Mouse (Mus musculus): ENCODE measurements around the gene Ift52. TPM values are rescaled to one million over a fixed set of nuclear protein-coding genes. Genes with fewer than 3 reads are reported as not detected.

The Ift52 gene
- polyA plus RNA-seq, 1 experiment from 2014 or later: 32.3 TPM

DNA sequence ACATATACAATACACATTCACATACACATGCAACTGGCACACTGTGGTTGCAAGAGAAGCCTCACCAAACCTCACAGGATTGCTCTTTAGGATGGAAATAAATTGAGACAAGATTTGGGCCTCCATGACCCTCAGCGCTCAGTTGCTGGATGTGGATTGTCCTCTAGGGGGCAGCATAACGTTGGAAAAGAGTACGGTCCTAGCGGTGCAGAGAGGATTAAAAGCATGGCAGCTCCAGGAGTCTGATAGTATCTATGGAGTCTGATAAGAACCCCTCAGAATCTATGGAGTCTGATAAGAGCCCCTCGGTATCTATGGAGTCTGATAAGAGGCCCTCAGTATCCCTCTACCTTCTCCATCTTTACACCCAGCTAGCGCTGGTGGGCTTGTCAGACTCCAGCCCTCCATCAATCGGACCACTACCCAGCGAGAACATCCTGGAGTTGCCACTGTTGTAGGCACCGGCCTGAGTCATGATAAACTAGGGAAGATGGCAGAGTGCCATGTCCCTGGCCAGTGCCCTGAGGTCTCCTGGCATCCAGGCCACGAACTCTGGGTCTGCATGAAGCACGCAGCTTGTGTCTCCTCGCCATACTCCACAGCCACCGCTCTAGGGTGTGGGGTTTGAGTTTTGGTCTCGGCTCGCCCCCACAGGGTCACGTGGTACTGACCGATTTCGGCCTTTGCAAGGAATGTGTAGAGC lies 18.5 kb upstream of the Ift52 start:
- TF ChIP-seq EP300 (optimal IDR thresholded peaks at IDR 0.05): no peak
- peak; percentile 88 for TF ChIP-seq CTCF (IDR thresholded peaks at IDR 0.05; ENCODE audit: low read depth)
- Histone ChIP-seq H3K27ac (replicated peaks) (no peak overlapping the region), H3K27me3 (ENCODE audit: control insufficient read depth, insufficient read depth, low read length) (no peaks in the 10 kb centered on the region), H3K9ac (ENCODE audit: low read length) (no peak overlapping the region), H3K4me2 (replicated peaks; ENCODE audit: low read depth) (peak overlapping the region; percentile 35), H3K4me1 (replicated peaks; ENCODE audit: control insufficient read depth, insufficient read depth) (no peaks in the 10 kb centered on the region), H3K9me3 (ENCODE audit: control insufficient read depth, low read length) (no peaks in the 10 kb centered on the region), H3K36me3 (ENCODE audit: control insufficient read depth, insufficient read depth, low read length) (no peaks in the 10 kb centered on the region), H3K4me3 (ENCODE audit: low read depth, low read length) (no peak overlapping the region)
- DNase-seq (ENCODE audit: low spot score) (peak; percentile 57), ATAC-seq (ENCODE audit: low FRiP score, low TSS enrichment) (0 out of 2 replicates have a peak, but pooled peaks have one; percentile 33)
- 22% methylated on average over 18 of the region's 18 CpGs for WGBS

DNA sequence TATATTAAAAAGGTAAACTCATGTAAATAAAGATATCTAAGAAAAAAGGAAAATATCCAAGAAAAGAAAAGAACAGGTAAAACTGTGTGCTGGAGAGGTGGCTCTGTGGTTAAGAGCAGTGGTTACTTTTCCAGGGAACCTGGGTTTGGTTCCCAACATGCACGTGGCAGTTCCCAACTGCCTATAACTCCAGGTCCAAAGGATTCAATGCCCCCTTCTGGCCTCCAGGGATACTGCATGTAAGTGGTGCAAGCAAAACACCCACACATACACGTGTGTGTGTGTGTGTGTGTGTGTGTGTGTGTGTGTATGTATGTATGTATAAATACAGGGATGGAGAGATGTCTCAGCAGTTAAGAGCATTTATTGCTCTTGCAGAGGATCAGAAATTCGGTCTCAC lies 17.4 kb upstream of the Ift52 start:
- no peak overlapping the region for H3K4me2 ChIP-seq (replicated peaks; ENCODE audit: low read depth)
- ATAC-seq (ENCODE audit: low FRiP score, low TSS enrichment): no peak
- H3K9me3 ChIP-seq (ENCODE audit: control insufficient read depth, low read length): no peaks in the 10 kb centered on the region
- no peak overlapping the region for H3K27ac ChIP-seq (replicated peaks)
- TF ChIP-seq CTCF (IDR thresholded peaks at IDR 0.05; ENCODE audit: low read depth) (peak; percentile 79), EP300 (optimal IDR thresholded peaks at IDR 0.05) (no peak)
- no peak overlapping the region for H3K9ac ChIP-seq (ENCODE audit: low read length)
- H3K4me1 ChIP-seq (replicated peaks; ENCODE audit: control insufficient read depth, insufficient read depth): no peaks in the 10 kb centered on the region
- WGBS: 25% methylated on average over 3 of the region's 3 CpGs
- H3K4me3 ChIP-seq (ENCODE audit: low read depth, low read length): no peak overlapping the region
- peak; percentile 52 for DNase-seq (ENCODE audit: low spot score)
- no peaks in the 10 kb centered on the region for H3K27me3 ChIP-seq (ENCODE audit: control insufficient read depth, insufficient read depth, low read length)
- H3K36me3 ChIP-seq (ENCODE audit: control insufficient read depth, insufficient read depth, low read length): no peaks in the 10 kb centered on the region

DNA sequence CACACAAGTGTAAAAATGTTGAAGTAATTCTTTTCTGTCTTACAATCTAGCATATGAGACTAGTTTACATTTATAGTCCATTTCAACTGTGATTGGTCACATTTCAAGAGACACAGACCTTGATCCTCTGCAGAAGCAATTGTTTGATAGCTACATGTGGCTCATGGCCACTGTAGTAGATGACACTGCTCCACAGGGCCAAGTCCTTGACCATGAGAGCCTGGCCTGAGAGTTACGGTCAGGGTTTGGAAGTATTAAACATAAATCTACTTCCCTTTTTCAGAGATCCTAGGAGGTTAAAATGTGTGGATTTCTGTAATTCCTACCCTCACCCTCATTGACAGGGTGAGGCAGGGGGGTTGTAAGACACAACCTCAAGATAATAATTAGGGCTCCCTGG lies 16.1 kb upstream of the Ift52 start:
- ATAC-seq (ENCODE audit: low FRiP score, low TSS enrichment) (no peak), DNase-seq (ENCODE audit: low spot score) (no peak)
- no peaks in the 10 kb centered on the region for H3K27me3 ChIP-seq (ENCODE audit: control insufficient read depth, insufficient read depth, low read length)
- H3K27ac ChIP-seq (replicated peaks): no peak overlapping the region
- H3K36me3 ChIP-seq (ENCODE audit: control insufficient read depth, insufficient read depth, low read length): no peaks in the 10 kb centered on the region
- H3K9me3 ChIP-seq (ENCODE audit: control insufficient read depth, low read length): no peaks in the 10 kb centered on the region
- TF ChIP-seq CTCF (IDR thresholded peaks at IDR 0.05; ENCODE audit: low read depth) (no peak), EP300 (optimal IDR thresholded peaks at IDR 0.05) (no peak)
- no peak overlapping the region for H3K9ac ChIP-seq (ENCODE audit: low read length)
- no peak overlapping the region for H3K4me3 ChIP-seq (ENCODE audit: low read depth, low read length)
- 82% methylated on average over 1 of the region's 1 CpGs for WGBS
- no peaks in the 10 kb centered on the region for H3K4me1 ChIP-seq (replicated peaks; ENCODE audit: control insufficient read depth, insufficient read depth)
- H3K4me2 ChIP-seq (replicated peaks; ENCODE audit: low read depth): no peak overlapping the region

DNA sequence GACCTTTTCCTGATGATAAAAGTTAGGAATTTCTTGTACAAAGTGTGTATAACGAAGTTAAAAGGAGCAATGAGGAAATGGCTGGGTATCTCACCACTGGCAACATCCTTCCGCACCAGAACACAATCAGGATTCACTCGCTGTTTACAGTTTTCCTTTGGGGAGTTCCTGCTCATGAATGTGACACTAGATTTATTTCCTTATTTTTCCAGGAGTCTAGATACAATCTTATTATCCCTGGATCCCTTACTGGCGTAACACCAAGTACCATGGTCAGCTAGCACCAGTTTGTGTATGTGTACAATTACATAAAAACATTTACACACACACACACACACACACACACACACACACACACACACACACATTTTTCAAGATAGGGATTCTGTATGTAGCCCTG lies 9.9 kb upstream of the Ift52 start:
- H3K4me3 ChIP-seq (ENCODE audit: low read depth, low read length): no peak overlapping the region
- ATAC-seq (ENCODE audit: low FRiP score, low TSS enrichment): no peak
- TF ChIP-seq CTCF (IDR thresholded peaks at IDR 0.05; ENCODE audit: low read depth) (no peak), EP300 (optimal IDR thresholded peaks at IDR 0.05) (no peak)
- H3K27ac ChIP-seq (replicated peaks): no peak overlapping the region
- H3K27me3 ChIP-seq (ENCODE audit: control insufficient read depth, insufficient read depth, low read length): no peaks in the 10 kb centered on the region
- no peak overlapping the region for H3K9ac ChIP-seq (ENCODE audit: low read length)
- no peaks in the 10 kb centered on the region for H3K4me1 ChIP-seq (replicated peaks; ENCODE audit: control insufficient read depth, insufficient read depth)
- H3K4me2 ChIP-seq (replicated peaks; ENCODE audit: low read depth): no peak overlapping the region
- H3K9me3 ChIP-seq (ENCODE audit: control insufficient read depth, low read length): no peaks in the 10 kb centered on the region
- 75% methylated on average over 4 of the region's 4 CpGs for WGBS
- H3K36me3 ChIP-seq (ENCODE audit: control insufficient read depth, insufficient read depth, low read length): no peaks in the 10 kb centered on the region
- DNase-seq (ENCODE audit: low spot score): no peak

DNA sequence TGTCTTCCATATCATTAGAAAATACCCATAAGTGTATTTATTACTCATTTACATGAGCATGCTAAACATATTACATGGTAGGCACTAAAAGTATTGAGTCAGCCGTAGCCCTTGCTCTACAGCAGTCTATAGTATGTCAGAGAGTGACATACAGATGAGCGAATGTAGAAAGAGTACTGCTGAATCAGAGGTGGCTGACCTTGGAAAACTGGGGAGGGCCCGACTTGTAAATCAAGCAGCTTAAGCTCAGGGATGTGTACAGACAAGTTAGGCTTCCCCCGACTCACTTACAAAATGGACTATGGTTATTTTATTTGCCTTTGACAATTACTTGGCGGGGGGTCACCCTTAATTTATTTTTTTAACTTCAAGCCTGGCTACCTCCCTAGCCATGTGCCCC lies 14.1 kb downstream of the Ift52 start:
- no peak overlapping the region for H3K4me2 ChIP-seq (replicated peaks; ENCODE audit: low read depth)
- 89% methylated on average over 5 of the region's 5 CpGs for WGBS
- H3K4me3 ChIP-seq (ENCODE audit: low read depth, low read length): no peak overlapping the region
- no peak for ATAC-seq (ENCODE audit: low FRiP score, low TSS enrichment)
- H3K36me3 ChIP-seq (ENCODE audit: control insufficient read depth, insufficient read depth, low read length): peaks cover 24% of the 10 kb centered on the region
- no peak for DNase-seq (ENCODE audit: low spot score)
- H3K27me3 ChIP-seq (ENCODE audit: control insufficient read depth, insufficient read depth, low read length): no peaks in the 10 kb centered on the region
- H3K9me3 ChIP-seq (ENCODE audit: control insufficient read depth, low read length): no peaks in the 10 kb centered on the region
- H3K9ac ChIP-seq (ENCODE audit: low read length): no peak overlapping the region
- TF ChIP-seq CTCF (IDR thresholded peaks at IDR 0.05; ENCODE audit: low read depth): no peak
- no peak for TF ChIP-seq EP300 (optimal IDR thresholded peaks at IDR 0.05)
- no peak overlapping the region for H3K27ac ChIP-seq (replicated peaks)
- no peaks in the 10 kb centered on the region for H3K4me1 ChIP-seq (replicated peaks; ENCODE audit: control insufficient read depth, insufficient read depth)

DNA sequence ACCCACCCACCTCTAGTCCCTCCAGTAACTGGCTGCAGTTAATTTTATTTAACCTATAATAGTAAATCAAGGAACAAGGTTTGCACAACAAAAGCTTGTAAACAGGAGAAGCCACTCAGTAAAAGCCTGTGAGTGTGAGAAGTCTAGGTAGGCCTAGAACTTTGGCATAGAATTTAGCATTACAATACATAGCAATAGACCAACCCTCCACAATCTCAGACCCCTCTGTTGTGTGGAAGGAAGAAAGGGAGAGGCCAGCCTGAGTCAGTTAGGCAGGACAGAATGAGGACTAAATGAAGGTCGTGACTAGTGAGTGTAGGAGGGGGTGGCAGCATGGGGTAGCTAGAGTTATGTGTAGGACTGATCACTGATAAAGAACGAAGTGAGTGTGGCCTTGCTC lies 14.6 kb downstream of the Ift52 start:
- WGBS: 86% methylated on average over 2 of the region's 2 CpGs
- Histone ChIP-seq H3K36me3 (ENCODE audit: control insufficient read depth, insufficient read depth, low read length) (peaks cover 24% of the 10 kb centered on the region), H3K9me3 (ENCODE audit: control insufficient read depth, low read length) (no peaks in the 10 kb centered on the region), H3K27me3 (ENCODE audit: control insufficient read depth, insufficient read depth, low read length) (no peaks in the 10 kb centered on the region), H3K4me3 (ENCODE audit: low read depth, low read length) (no peak overlapping the region), H3K9ac (ENCODE audit: low read length) (no peak overlapping the region), H3K4me1 (replicated peaks; ENCODE audit: control insufficient read depth, insufficient read depth) (no peaks in the 10 kb centered on the region), H3K27ac (replicated peaks) (no peak overlapping the region), H3K4me2 (replicated peaks; ENCODE audit: low read depth) (no peak overlapping the region)
- TF ChIP-seq CTCF (IDR thresholded peaks at IDR 0.05; ENCODE audit: low read depth) (no peak), EP300 (optimal IDR thresholded peaks at IDR 0.05) (no peak)
- no peak for DNase-seq (ENCODE audit: low spot score)
- ATAC-seq (ENCODE audit: low FRiP score, low TSS enrichment): no peak
